ENCODE assay signal across 9 mouse cellular contexts in the genomic region with DNA sequence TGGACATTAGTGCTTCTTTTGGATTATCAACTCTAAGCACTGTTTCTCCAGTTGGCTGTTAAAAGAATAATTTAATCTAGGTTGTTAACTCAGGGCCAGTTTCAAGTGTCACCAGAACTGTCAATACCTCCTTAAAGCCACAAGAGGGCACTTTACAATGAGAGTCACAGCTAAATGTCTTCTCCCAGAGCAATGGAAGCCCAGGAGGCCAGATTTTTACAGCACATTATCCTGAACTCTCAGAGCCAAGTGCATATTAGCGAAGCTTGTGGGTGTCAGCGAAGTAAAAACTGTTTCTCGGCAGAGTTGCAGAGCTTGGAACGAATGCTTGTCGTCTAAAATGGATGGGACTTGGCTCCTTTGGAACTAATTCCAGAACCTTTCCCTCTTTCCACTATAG.
DNase-seq lines count a peak whose midpoint lies in the region; ATAC-seq and TF ChIP-seq lines count a peak whose summit lies in the region.
"Had no signal": no experiment of that assay in that cellular context is flagged by ENCODE, and none has a peak within 500 bp of the region (broad histone marks: within the 10 kb centered on the region; RNA-seq: fewer than 3 reads in every experiment).

No protein-coding gene starts in this region.

- H3K27ac ChIP-seq in heart, embryonic 12.5 days (ENCODE audit: poor library complexity, severe bottlenecking): no peak overlapping the region
- H3K27ac ChIP-seq in ES-E14 (ENCODE audit: insufficient read depth, low read depth, low read length, poor library complexity, severe bottlenecking): no peak overlapping the region
- no peak overlapping the region for H3K27ac ChIP-seq in hindbrain, postnatal 0 days
- H3K27ac ChIP-seq in midbrain, embryonic 11.5 days (ENCODE audit: low read depth, low read length): no peak overlapping the region
- H3K27ac ChIP-seq: neural tube, embryonic 12.5 days had no signal

- H3K4me1 ChIP-seq in heart, embryonic 12.5 days (replicated peaks): peaks cover 21% of the 10 kb centered on the region
- H3K4me1 ChIP-seq in ES-E14 (ENCODE audit: control insufficient read depth in 2 of 2, insufficient read depth in 2 of 2, low read length in 2 of 2, poor library complexity in 1 of 2): peaks cover 0 to 11% of the 10 kb centered on the region in 2 experiments; a peak in 1 of 4 replicates
- H3K4me1 ChIP-seq in hindbrain, postnatal 0 days (ENCODE audit: insufficient read depth, low read length): no peaks in the 10 kb centered on the region
- H3K4me1 ChIP-seq in midbrain, embryonic 11.5 days (ENCODE audit: control insufficient read depth, insufficient read depth, low read length): peaks cover 10% of the 10 kb centered on the region; the same call in 1 of the 2 replicates
- H3K4me1 ChIP-seq: neural tube, embryonic 12.5 days had no signal

- WGBS in heart, embryonic 12.5 days: 40% methylated on average over 5 of the region's 5 CpGs
- 32% methylated on average over 5 of the region's 5 CpGs for WGBS in hindbrain, postnatal 0 days
- WGBS in midbrain, embryonic 11.5 days: 62% methylated on average over 5 of the region's 5 CpGs

- H3K9me3 ChIP-seq in heart, embryonic 12.5 days (replicated peaks): no peaks in the 10 kb centered on the region
- H3K9me3 ChIP-seq in ES-E14 (ENCODE audit: control insufficient read depth, insufficient read depth, low read depth, low read length): no peaks in the 10 kb centered on the region
- H3K9me3 ChIP-seq in hindbrain, postnatal 0 days (ENCODE audit: low read length): no peaks in the 10 kb centered on the region
- no peaks in the 10 kb centered on the region for H3K9me3 ChIP-seq in midbrain, embryonic 11.5 days (ENCODE audit: control insufficient read depth, low read length)
- H3K9me3 ChIP-seq: neural tube, embryonic 12.5 days had no signal

- ATAC-seq in heart, embryonic 12.5 days (ENCODE audit: insufficient number of reproducible peaks, low FRiP score): no peak
- peak; percentile 67 for ATAC-seq in hindbrain, postnatal 0 days
- 0 out of 2 replicates have a peak, but pooled peaks have one; percentile 38 for ATAC-seq in midbrain, embryonic 11.5 days (ENCODE audit: low FRiP score)

- H3K4me3 ChIP-seq in heart, embryonic 12.5 days: no peak overlapping the region
- no peak overlapping the region for H3K4me3 ChIP-seq in ES-E14 (ENCODE audit: insufficient read depth in 1 of 2, low read depth in 1 of 2, low read length in 2 of 2, poor library complexity in 1 of 2, severe bottlenecking in 1 of 2)
- no peak overlapping the region for H3K4me3 ChIP-seq in hindbrain, postnatal 0 days (ENCODE audit: low read length)
- H3K4me3 ChIP-seq in midbrain, embryonic 11.5 days (ENCODE audit: low read depth, low read length): no peak overlapping the region
- H3K4me3 ChIP-seq: neural tube, embryonic 12.5 days had no signal

- in situ Hi-C loops in ES-E14 (cut with MboI; ENCODE audit: low sequenced_read_pairs in 2 of 2, unreplicated experiment in 2 of 2): loop anchor here in 1 of 2 experiments (25.0 kb wide), 1 partner anchor 277 kb away; no protein-coding TSS in a partner anchor

- H3K4me2 ChIP-seq in heart, embryonic 12.5 days: no peak overlapping the region
- H3K4me2 ChIP-seq in hindbrain, postnatal 0 days (ENCODE audit: low read depth, low read length): no peak overlapping the region
- no peak overlapping the region for H3K4me2 ChIP-seq in midbrain, embryonic 11.5 days
- H3K4me2 ChIP-seq: neural tube, embryonic 12.5 days had no signal

- TF ChIP-seq CTCF in hindbrain, postnatal 0 days (IDR thresholded peaks at IDR 0.05; ENCODE audit: low read depth): peak; percentile 79

- peak; percentile 12 to 33 for DNase-seq in heart, adult 9 months (ENCODE audit: low spot score in 2 of 2)
- DNase-seq in ES-E14 (ENCODE audit: low read depth, low spot score): no peak
- DNase-seq in cerebellum, postnatal 14 days: peak; percentile 38 to 55
- peak; percentile 79 for DNase-seq in hindbrain, postnatal 0 days (ENCODE audit: low spot score)
- DNase-seq in midbrain, embryonic 11.5 days (ENCODE audit: low spot score, missing footprints): peak; percentile 84
- no peak for DNase-seq in B cell, adult 2 months
- DNase-seq in gastrocnemius, postnatal 14 days: no peak

- H3K27me3 ChIP-seq in heart, embryonic 12.5 days (replicated peaks): no peaks in the 10 kb centered on the region
- H3K27me3 ChIP-seq in hindbrain, postnatal 0 days (ENCODE audit: insufficient read depth, low read length): no peaks in the 10 kb centered on the region
- H3K27me3 ChIP-seq in midbrain, embryonic 11.5 days (ENCODE audit: control insufficient read depth, insufficient read depth, low read length): no peaks in the 10 kb centered on the region; the same call in 1 of the 2 replicates
- H3K27me3 ChIP-seq: neural tube, embryonic 12.5 days had no signal

- no peaks in the 10 kb centered on the region for H3K36me3 ChIP-seq in heart, embryonic 12.5 days
- no peaks in the 10 kb centered on the region for H3K36me3 ChIP-seq in ES-E14 (ENCODE audit: control insufficient read depth, insufficient read depth, low read length, poor library complexity, severe bottlenecking)
- H3K36me3 ChIP-seq in hindbrain, postnatal 0 days (ENCODE audit: insufficient read depth, low read length): no peaks in the 10 kb centered on the region
- H3K36me3 ChIP-seq in midbrain, embryonic 11.5 days (ENCODE audit: control insufficient read depth, insufficient read depth, low read length): no peaks in the 10 kb centered on the region
- H3K36me3 ChIP-seq: neural tube, embryonic 12.5 days had no signal

- no peak overlapping the region for H3K9ac ChIP-seq in heart, embryonic 12.5 days
- H3K9ac ChIP-seq in ES-E14 (ENCODE audit: insufficient read depth, low read depth, low read length, poor library complexity, severe bottlenecking): no peak overlapping the region
- H3K9ac ChIP-seq in hindbrain, postnatal 0 days (replicated peaks; ENCODE audit: low read length): no peak overlapping the region
- no peak overlapping the region for H3K9ac ChIP-seq in midbrain, embryonic 11.5 days (ENCODE audit: low read length)
- H3K9ac ChIP-seq: neural tube, embryonic 12.5 days had no signal

- intact Hi-C loops in gastrocnemius, postnatal 14 days (cut with DNase I; ENCODE audit: low total_unique reads): loop anchor here (10.0 kb wide), 1 partner anchor 269 kb away; no protein-coding TSS in a partner anchor

TF ChIP-seq in ES-E14, 5 proteins besides CTCF, POLR2A, EP300 and RAD21:
- TF ChIP-seq ZC3H11A (IDR thresholded peaks at IDR 0.05; ENCODE audit: borderline replicate concordance, low read depth, low read length) (0 out of 2 replicates have a peak, but pooled peaks have one; percentile 14), ZNF384 (IDR thresholded peaks at IDR 0.05; ENCODE audit: low read depth, low read length) (no peak)

Comparison
In these comparisons a context has a peak if more than half of its experiments do, and no peak if none do; other contexts are left out.
1. DNase-seq: peak in heart, adult 9 months (2 of 2), cerebellum, postnatal 14 days (2 of 2), hindbrain, postnatal 0 days (single experiment) and midbrain, embryonic 11.5 days (single experiment); none in ES-E14 (single experiment), B cell, adult 2 months (0 of 2) and gastrocnemius, postnatal 14 days (single experiment).